Mouse (Mus musculus): ENCODE results near the gene Mex3d. TPM values are rescaled to one million over a fixed set of nuclear protein-coding genes. Genes with fewer than 3 reads are reported as not detected.

Mex3d gene
- polyA plus RNA-seq, 1 experiment: 13.4 TPM

GRCm38 (mm10) chr10:80388731-80389130 is 1.3 kb upstream of the Mex3d start:
- Histone ChIP-seq H3K27ac (ENCODE audit: insufficient read depth, low read length) (no peak overlapping the region), H3K4me3 (ENCODE audit: extremely low read depth, insufficient read depth, insufficient read length) (no peak overlapping the region), H3K36me3 (ENCODE audit: control insufficient read depth, insufficient read depth, low read length) (peaks cover 18% of the 10 kb centered on the region), H3K4me1 (ENCODE audit: control insufficient read depth, insufficient read depth, insufficient read length) (peaks cover 26% of the 10 kb centered on the region), H3K27me3 (ENCODE audit: control insufficient read depth, insufficient read depth, low read length) (peaks cover 8% of the 10 kb centered on the region)
- TF ChIP-seq CTCF (IDR thresholded peaks at IDR 0.05; ENCODE audit: extremely low read depth, insufficient read depth, insufficient read length, insufficient replicate concordance) (no peak), POLR2A (IDR thresholded peaks at IDR 0.05; ENCODE audit: low read depth, low read length) (no peak)
- DNase-seq (ENCODE audit: low read depth in 1 of 2, low spot score in 2 of 2): no peak
- WGBS: 41% methylated on average over 2 of the region's 2 CpGs

- no peak for DNase-seq (ENCODE audit: low read depth in 1 of 2, low spot score in 2 of 2)
- 3% methylated on average over 84 of the region's 94 CpGs for WGBS
- H3K27ac ChIP-seq (ENCODE audit: insufficient read depth, low read length): no peak overlapping the region
- peaks cover 26% of the 10 kb centered on the region for H3K4me1 ChIP-seq (ENCODE audit: control insufficient read depth, insufficient read depth, insufficient read length)
- H3K4me3 ChIP-seq (ENCODE audit: extremely low read depth, insufficient read depth, insufficient read length): peak overlapping the region; percentile 63
- H3K36me3 ChIP-seq (ENCODE audit: control insufficient read depth, insufficient read depth, low read length): peaks cover 4% of the 10 kb centered on the region
- peaks cover 8% of the 10 kb centered on the region for H3K27me3 ChIP-seq (ENCODE audit: control insufficient read depth, insufficient read depth, low read length)
- TF ChIP-seq POLR2A (IDR thresholded peaks at IDR 0.05; ENCODE audit: low read depth, low read length): no peak
- no peak for TF ChIP-seq CTCF (IDR thresholded peaks at IDR 0.05; ENCODE audit: extremely low read depth, insufficient read depth, insufficient read length, insufficient replicate concordance)
These were observed 556 bp downstream of the Mex3d start for GRCm38 (mm10) chr10:80386735-80387471.

- no peak overlapping the region for H3K27ac ChIP-seq (ENCODE audit: insufficient read depth, low read length)
- H3K4me1 ChIP-seq (ENCODE audit: control insufficient read depth, insufficient read depth, insufficient read length): peaks cover 26% of the 10 kb centered on the region
- H3K27me3 ChIP-seq (ENCODE audit: control insufficient read depth, insufficient read depth, low read length): peaks cover 8% of the 10 kb centered on the region
- H3K36me3 ChIP-seq (ENCODE audit: control insufficient read depth, insufficient read depth, low read length): peaks cover 12% of the 10 kb centered on the region
- peak overlapping the region; percentile 63 for H3K4me3 ChIP-seq (ENCODE audit: extremely low read depth, insufficient read depth, insufficient read length)
- WGBS: 38% methylated on average over 34 of the region's 34 CpGs
- TF ChIP-seq CTCF (IDR thresholded peaks at IDR 0.05; ENCODE audit: extremely low read depth, insufficient read depth, insufficient read length, insufficient replicate concordance): no peak
- DNase-seq (ENCODE audit: low read depth in 1 of 2, low spot score in 2 of 2): no peak
These were observed 1.4 kb downstream of the Mex3d start for GRCm38 (mm10) chr10:80385811-80386734.

GRCm38 (mm10) chr10:80385310-80385709 is 2.1 kb downstream of the Mex3d start:
- DNase-seq (ENCODE audit: low read depth in 1 of 2, low spot score in 2 of 2): no peak
- H3K4me1 ChIP-seq (ENCODE audit: control insufficient read depth, insufficient read depth, insufficient read length): peaks cover 26% of the 10 kb centered on the region
- TF ChIP-seq CTCF (IDR thresholded peaks at IDR 0.05; ENCODE audit: extremely low read depth, insufficient read depth, insufficient read length, insufficient replicate concordance) (no peak), POLR2A (IDR thresholded peaks at IDR 0.05; ENCODE audit: low read depth, low read length) (no peak)
- no peak overlapping the region for H3K4me3 ChIP-seq (ENCODE audit: extremely low read depth, insufficient read depth, insufficient read length)
- H3K27me3 ChIP-seq (ENCODE audit: control insufficient read depth, insufficient read depth, low read length): peaks cover 8% of the 10 kb centered on the region
- 81% methylated on average over 7 of the region's 7 CpGs for WGBS
- H3K36me3 ChIP-seq (ENCODE audit: control insufficient read depth, insufficient read depth, low read length): peaks cover 13% of the 10 kb centered on the region
- H3K27ac ChIP-seq (ENCODE audit: insufficient read depth, low read length): no peak overlapping the region

GRCm38 (mm10) chr10:80384709-80385108 is 2.8 kb downstream of the Mex3d start:
- Histone ChIP-seq H3K36me3 (ENCODE audit: control insufficient read depth, insufficient read depth, low read length) (peaks cover 13% of the 10 kb centered on the region), H3K27me3 (ENCODE audit: control insufficient read depth, insufficient read depth, low read length) (peaks cover 8% of the 10 kb centered on the region), H3K4me3 (ENCODE audit: extremely low read depth, insufficient read depth, insufficient read length) (no peak overlapping the region), H3K27ac (ENCODE audit: insufficient read depth, low read length) (no peak overlapping the region), H3K4me1 (ENCODE audit: control insufficient read depth, insufficient read depth, insufficient read length) (peaks cover 26% of the 10 kb centered on the region)
- TF ChIP-seq POLR2A (IDR thresholded peaks at IDR 0.05; ENCODE audit: low read depth, low read length) (no peak), CTCF (IDR thresholded peaks at IDR 0.05; ENCODE audit: extremely low read depth, insufficient read depth, insufficient read length, insufficient replicate concordance) (no peak)
- no peak for DNase-seq (ENCODE audit: low read depth in 1 of 2, low spot score in 2 of 2)
- 76% methylated on average over 7 of the region's 7 CpGs for WGBS

GRCm38 (mm10) chr10:80384115-80384639 is 3.3 kb downstream of the Mex3d start:
- Histone ChIP-seq H3K4me1 (ENCODE audit: control insufficient read depth, insufficient read depth, insufficient read length) (peaks cover 26% of the 10 kb centered on the region), H3K36me3 (ENCODE audit: control insufficient read depth, insufficient read depth, low read length) (peaks cover 13% of the 10 kb centered on the region), H3K27me3 (ENCODE audit: control insufficient read depth, insufficient read depth, low read length) (peaks cover 8% of the 10 kb centered on the region), H3K27ac (ENCODE audit: insufficient read depth, low read length) (no peak overlapping the region), H3K4me3 (ENCODE audit: extremely low read depth, insufficient read depth, insufficient read length) (no peak overlapping the region)
- WGBS: 90% methylated on average over 4 of the region's 4 CpGs
- no peak for DNase-seq (ENCODE audit: low read depth in 1 of 2, low spot score in 2 of 2)
- TF ChIP-seq CTCF (IDR thresholded peaks at IDR 0.05; ENCODE audit: extremely low read depth, insufficient read depth, insufficient read length, insufficient replicate concordance) (no peak), POLR2A (IDR thresholded peaks at IDR 0.05; ENCODE audit: low read depth, low read length) (no peak)
